Mouse (Mus musculus): ENCODE results near the gene Pax8. TPM values are rescaled to one million over a fixed set of nuclear protein-coding genes. Genes with fewer than 3 reads are reported as not detected.

The Pax8 gene
- polyA plus RNA-seq, 1 experiment: not detected

GRCm38 (mm10) chr2:24427866-24428675 lies 47.3 kb downstream of the Pax8 start:
- no peaks in the 10 kb centered on the region for H3K79me2 ChIP-seq (ENCODE audit: control insufficient read depth, insufficient read depth)
- no peak for TF ChIP-seq SRF (IDR thresholded peaks at IDR 0.05; ENCODE audit: control insufficient read depth, insufficient read length, low read depth)
- TF ChIP-seq POLR2AphosphoS2 (IDR thresholded peaks at IDR 0.05; ENCODE audit: insufficient read length, low read depth): no peak
- no peak for TF ChIP-seq MYOG (IDR thresholded peaks at IDR 0.05; ENCODE audit: control insufficient read depth in 1 of 3, insufficient read depth in 1 of 3, insufficient read length in 2 of 3, low read depth in 2 of 3)
- no peak for TF ChIP-seq MYOD1 (IDR thresholded peaks at IDR 0.05; ENCODE audit: control insufficient read depth in 1 of 3, insufficient read length in 2 of 3, low read depth in 2 of 3)
- no peak for TF ChIP-seq TCF12 (IDR thresholded peaks at IDR 0.05; ENCODE audit: insufficient read depth, poor library complexity, severe bottlenecking)
- no peak for TF ChIP-seq REST (IDR thresholded peaks at IDR 0.05; ENCODE audit: insufficient read depth, insufficient read length)
- TF ChIP-seq MAX (IDR thresholded peaks at IDR 0.05; ENCODE audit: low read depth): no peak
- no peak for TF ChIP-seq E2F4 (IDR thresholded peaks at IDR 0.05; ENCODE audit: insufficient read depth)
- no peak for TF ChIP-seq POLR2A (IDR thresholded peaks at IDR 0.05; ENCODE audit: insufficient read length, low read depth)
- no peak for TF ChIP-seq CEBPB (IDR thresholded peaks at IDR 0.05; ENCODE audit: insufficient read depth, poor library complexity, severe bottlenecking)
- TF ChIP-seq TCF3 (IDR thresholded peaks at IDR 0.05; ENCODE audit: insufficient read length, low read depth): no peak
- no peak for TF ChIP-seq USF1 (IDR thresholded peaks at IDR 0.05; ENCODE audit: low read depth)
- no peak overlapping the region for H3ac ChIP-seq (ENCODE audit: control insufficient read depth, insufficient read length)
- no peaks in the 10 kb centered on the region for H3K36me3 ChIP-seq (ENCODE audit: control insufficient read depth, insufficient read depth)
- no peaks in the 10 kb centered on the region for H3K27me3 ChIP-seq (ENCODE audit: control insufficient read depth, insufficient read depth, insufficient read length)
- H3K4me3 ChIP-seq: no peak overlapping the region
- no peak overlapping the region for H3K4me2 ChIP-seq (ENCODE audit: low read depth)

GRCm38 (mm10) chr2:24425630-24426029 lies 49.8 kb downstream of the Pax8 start:
- no peaks in the 10 kb centered on the region for H3K79me2 ChIP-seq (ENCODE audit: control insufficient read depth, insufficient read depth)
- TF ChIP-seq SRF (IDR thresholded peaks at IDR 0.05; ENCODE audit: control insufficient read depth, insufficient read length, low read depth) (no peak), POLR2A (IDR thresholded peaks at IDR 0.05; ENCODE audit: insufficient read length, low read depth) (no peak), REST (IDR thresholded peaks at IDR 0.05; ENCODE audit: insufficient read depth, insufficient read length) (no peak), MYOD1 (IDR thresholded peaks at IDR 0.05; ENCODE audit: control insufficient read depth in 1 of 3, insufficient read length in 2 of 3, low read depth in 2 of 3) (no peak), TCF3 (IDR thresholded peaks at IDR 0.05; ENCODE audit: insufficient read length, low read depth) (no peak), POLR2AphosphoS2 (IDR thresholded peaks at IDR 0.05; ENCODE audit: insufficient read length, low read depth) (no peak), TCF12 (IDR thresholded peaks at IDR 0.05; ENCODE audit: insufficient read depth, poor library complexity, severe bottlenecking) (no peak), MAX (IDR thresholded peaks at IDR 0.05; ENCODE audit: low read depth) (no peak), CEBPB (IDR thresholded peaks at IDR 0.05; ENCODE audit: insufficient read depth, poor library complexity, severe bottlenecking) (no peak), MYOG (IDR thresholded peaks at IDR 0.05; ENCODE audit: control insufficient read depth in 1 of 3, insufficient read depth in 1 of 3, insufficient read length in 2 of 3, low read depth in 2 of 3) (no peak)
- no peak overlapping the region for H3ac ChIP-seq (ENCODE audit: control insufficient read depth, insufficient read length)
- H3K4me3 ChIP-seq: no peak overlapping the region
- H3K4me2 ChIP-seq (ENCODE audit: low read depth): no peak overlapping the region
- H3K27me3 ChIP-seq (ENCODE audit: control insufficient read depth, insufficient read depth, insufficient read length): no peaks in the 10 kb centered on the region
- no peaks in the 10 kb centered on the region for H3K36me3 ChIP-seq (ENCODE audit: control insufficient read depth, insufficient read depth)

DNA sequence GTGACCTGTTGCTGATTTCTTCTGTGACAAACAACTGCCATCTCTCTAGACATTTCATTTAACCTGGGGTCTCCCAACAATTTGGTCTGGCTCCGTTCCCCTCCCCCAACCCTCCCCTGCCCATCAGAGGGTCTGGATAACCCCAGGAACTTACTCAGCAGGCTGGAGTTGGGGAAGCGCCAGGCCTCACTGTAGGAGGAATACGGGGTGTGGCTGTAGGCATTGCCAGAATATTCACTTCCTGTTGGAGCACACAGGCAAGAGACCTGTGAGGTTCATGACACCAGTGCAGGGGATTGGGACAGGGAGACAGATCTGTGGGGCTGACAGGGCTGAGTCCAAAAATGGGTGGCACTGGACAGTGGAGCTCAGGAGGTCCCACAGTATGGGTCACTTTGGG lies 52.6 kb downstream of the Pax8 start:
- H3K79me2 ChIP-seq (ENCODE audit: control insufficient read depth, insufficient read depth): no peaks in the 10 kb centered on the region
- H3ac ChIP-seq (ENCODE audit: control insufficient read depth, insufficient read length): no peak overlapping the region
- H3K4me2 ChIP-seq (ENCODE audit: low read depth): no peak overlapping the region
- H3K27me3 ChIP-seq (ENCODE audit: control insufficient read depth, insufficient read depth, insufficient read length): no peaks in the 10 kb centered on the region
- no peaks in the 10 kb centered on the region for H3K36me3 ChIP-seq (ENCODE audit: control insufficient read depth, insufficient read depth)
- no peak for TF ChIP-seq CEBPB (IDR thresholded peaks at IDR 0.05; ENCODE audit: insufficient read depth, poor library complexity, severe bottlenecking)
- no peak for TF ChIP-seq MYOG (IDR thresholded peaks at IDR 0.05; ENCODE audit: control insufficient read depth in 1 of 3, insufficient read depth in 1 of 3, insufficient read length in 2 of 3, low read depth in 2 of 3)
- no peak for TF ChIP-seq TCF12 (IDR thresholded peaks at IDR 0.05; ENCODE audit: insufficient read depth, poor library complexity, severe bottlenecking)
- TF ChIP-seq SRF (IDR thresholded peaks at IDR 0.05; ENCODE audit: control insufficient read depth, insufficient read length, low read depth): no peak
- TF ChIP-seq E2F4 (IDR thresholded peaks at IDR 0.05; ENCODE audit: insufficient read depth): no peak
- no peak for TF ChIP-seq TCF3 (IDR thresholded peaks at IDR 0.05; ENCODE audit: insufficient read length, low read depth)
- TF ChIP-seq REST (IDR thresholded peaks at IDR 0.05; ENCODE audit: insufficient read depth, insufficient read length): no peak
- no peak for TF ChIP-seq POLR2A (IDR thresholded peaks at IDR 0.05; ENCODE audit: insufficient read length, low read depth)
- H3K4me3 ChIP-seq: no peak overlapping the region

DNA sequence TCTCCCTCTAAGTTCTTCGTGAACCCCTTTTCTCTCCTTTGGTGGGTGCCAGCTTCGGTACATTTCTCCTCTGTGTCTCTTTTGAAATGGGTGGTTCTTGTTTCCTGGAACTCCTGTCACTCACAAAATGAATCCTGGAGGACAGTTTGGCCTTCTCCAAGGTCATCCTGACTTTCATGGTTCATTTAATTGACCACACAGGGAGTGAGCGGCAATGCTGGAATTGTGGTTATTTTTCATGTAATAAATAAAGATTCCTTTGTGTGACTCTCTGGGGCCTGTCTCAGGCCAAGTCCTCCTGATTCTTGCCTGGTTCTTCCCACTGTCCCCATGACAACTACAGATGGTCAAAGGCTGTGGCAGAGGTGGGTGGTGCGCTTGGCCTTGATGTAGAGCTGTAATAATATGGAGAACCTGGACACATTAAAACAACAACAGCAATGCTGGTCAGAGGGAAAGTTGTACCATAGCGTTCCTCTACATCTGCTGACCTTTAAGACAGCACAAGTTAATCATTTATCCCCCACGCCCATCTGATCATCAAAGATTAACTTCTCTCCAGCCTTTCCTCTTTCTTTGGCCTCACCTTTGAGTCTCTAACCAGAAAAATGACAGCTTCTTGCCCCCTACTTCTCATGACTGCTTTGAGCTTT lies 54.1 kb downstream of the Pax8 start:
- H3ac ChIP-seq (ENCODE audit: control insufficient read depth, insufficient read length): no peak overlapping the region
- H3K27me3 ChIP-seq (ENCODE audit: control insufficient read depth, insufficient read depth, insufficient read length): no peaks in the 10 kb centered on the region
- H3K36me3 ChIP-seq (ENCODE audit: control insufficient read depth, insufficient read depth): no peaks in the 10 kb centered on the region
- no peaks in the 10 kb centered on the region for H3K79me2 ChIP-seq (ENCODE audit: control insufficient read depth, insufficient read depth)
- no peak overlapping the region for H3K4me2 ChIP-seq (ENCODE audit: low read depth)
- no peak overlapping the region for H3K4me3 ChIP-seq
- TF ChIP-seq SRF (IDR thresholded peaks at IDR 0.05; ENCODE audit: control insufficient read depth, insufficient read length, low read depth) (no peak), MYOG (IDR thresholded peaks at IDR 0.05; ENCODE audit: control insufficient read depth in 1 of 3, insufficient read depth in 1 of 3, insufficient read length in 2 of 3, low read depth in 2 of 3) (no peak), POLR2AphosphoS2 (IDR thresholded peaks at IDR 0.05; ENCODE audit: insufficient read length, low read depth) (no peak), CEBPB (IDR thresholded peaks at IDR 0.05; ENCODE audit: insufficient read depth, poor library complexity, severe bottlenecking) (no peak), TCF3 (IDR thresholded peaks at IDR 0.05; ENCODE audit: insufficient read length, low read depth) (no peak)
